Mouse (Mus musculus) stomach, embryonic 16.5 days (tissue): Measurements from ENCODE around the gene Tpr. TPM values are rescaled to one million over a fixed set of nuclear protein-coding genes. Genes with fewer than 3 reads are reported as not detected.

Source experiments
- ATAC-seq: fragments of 200-750 bp; cut with Nextera tagmentation; 2 replicates; pipeline ENCODE4 v1.8.0; 2017; ENCODE audit warnings: moderate number of reproducible peaks, moderate TSS enrichment; ENCODE audit not compliant: insufficient read depth, low FRiP score
- H3K27ac ChIP-seq: fragments of 300-500 bp; sonication (generic); 2 replicates; pipeline ENCODE4 v1.5.1; 2014; ENCODE audit warnings: low read length
- H3K27me3 ChIP-seq: fragments of 300-500 bp; sonication (generic); 2 replicates; pipeline ENCODE4 v1.6.1; 2014; ENCODE audit warnings: low read length, control low read depth, mixed read lengths; ENCODE audit not compliant: control insufficient read depth, insufficient read depth
- H3K36me3 ChIP-seq: fragments of 300-500 bp; sonication (generic); 2 replicates; pipeline ENCODE4 v1.6.1; 2014; ENCODE audit warnings: low read length; ENCODE audit not compliant: control insufficient read depth, insufficient read depth
- H3K4me1 ChIP-seq: fragments of 300-500 bp; sonication (generic); 2 replicates; pipeline ENCODE4 v1.6.1; 2014; ENCODE audit warnings: low read length, control low read depth, mixed read lengths; ENCODE audit not compliant: control insufficient read depth, insufficient read depth
- H3K4me2 ChIP-seq: fragments of 300-500 bp; sonication (generic); 2 replicates; pipeline ENCODE4 v1.6.1; 2014; ENCODE audit warnings: low read depth, low read length, mixed read lengths
- H3K4me3 ChIP-seq: fragments of 300-500 bp; sonication (generic); replicated peaks from 2 replicates; pipeline ENCODE4 v1.5.1; 2014; ENCODE audit warnings: mild to moderate bottlenecking, low read length
- H3K9ac ChIP-seq: fragments of 300-500 bp; sonication (generic); 2 replicates; pipeline ENCODE4 v1.6.1; 2014; ENCODE audit warnings: low read length
- H3K9me3 ChIP-seq: fragments of 300-500 bp; sonication (generic); replicated peaks from 2 replicates; pipeline ENCODE4 v1.6.1; 2016; ENCODE audit warnings: low read length, control low read depth; ENCODE audit not compliant: control insufficient read depth
- WGBS: fragments of 180-500 bp; shearing (Covaris S2); extraction: QIAGEN DNeasy Blood & Tissue Kit; methylation state at CpG from one replicate; pipeline ENCODE4 v1.1.7; 2014; 5-methylcytosine and 5-hydroxymethylcytosine counted together
- polyA plus RNA-seq: library from polyadenylated mRNA; unstranded; fragments of >200 nt; fragmentation: Nextera tagmentation; extraction: Ambion mirVana; gene quantifications from 2 replicates; pipeline ENCODE4 v1.2.1, GENCODE M21; 2015

Tpr gene
- polyA plus RNA-seq, 1 experiment from 2014 or later, result 129 TPM

- no peak for ATAC-seq
- Histone ChIP-seq H3K9me3 (no peaks in the 10 kb centered on the region), H3K36me3 (no peaks in the 10 kb centered on the region), H3K27ac (no peak overlapping the region), H3K27me3 (no peaks in the 10 kb centered on the region), H3K9ac (no peak overlapping the region), H3K4me3 (no peak overlapping the region), H3K4me2 (no peak overlapping the region), H3K4me1 (no peaks in the 10 kb centered on the region)
- 73% methylated on average over 7 of the region's 7 CpGs for WGBS
Measured at GRCm38 (mm10) chr1:150472525-150472924, 79.9 kb downstream of the Tpr start.

- Histone ChIP-seq H3K36me3 (no peaks in the 10 kb centered on the region), H3K4me2 (no peak overlapping the region), H3K27me3 (no peaks in the 10 kb centered on the region), H3K4me3 (no peak overlapping the region), H3K27ac (no peak overlapping the region), H3K9ac (no peak overlapping the region), H3K9me3 (no peaks in the 10 kb centered on the region), H3K4me1 (no peaks in the 10 kb centered on the region)
- ATAC-seq, result no peak
- WGBS, result 72% methylated on average over 5 of the region's 5 CpGs
Measured at GRCm38 (mm10) chr1:150480674-150481073, 88.0 kb downstream of the Tpr start.

GRCm38 (mm10) chr1:150489148-150489547, 96.5 kb downstream of the Tpr start:
- 91% methylated on average over 2 of the region's 2 CpGs for WGBS

GRCm38 (mm10) chr1:150496626-150497302, 104.1 kb downstream of the Tpr start:
- Histone ChIP-seq H3K4me1 (no peaks in the 10 kb centered on the region), H3K27ac (no peak overlapping the region), H3K4me2 (no peak overlapping the region), H3K27me3 (no peaks in the 10 kb centered on the region), H3K36me3 (no peaks in the 10 kb centered on the region), H3K4me3 (no peak overlapping the region), H3K9ac (no peak overlapping the region), H3K9me3 (0 out of 2 replicates have a peak, but pooled peaks cover 2% of the 10 kb centered on the region)
- WGBS, result 71% methylated on average over 6 of the region's 6 CpGs
- no peak for ATAC-seq

More at GRCm38 (mm10) chr1:150489148-150489547, 96.5 kb downstream of the Tpr start:
- Histone ChIP-seq H3K4me1 (no peaks in the 10 kb centered on the region), H3K9ac (no peak overlapping the region), H3K27ac (no peak overlapping the region), H3K4me3 (no peak overlapping the region), H3K4me2 (no peak overlapping the region), H3K36me3 (no peaks in the 10 kb centered on the region), H3K27me3 (no peaks in the 10 kb centered on the region), H3K9me3 (no peaks in the 10 kb centered on the region)
- ATAC-seq, result no peak

GRCm38 (mm10) chr1:150497690-150498089, 105.1 kb downstream of the Tpr start:
- Histone ChIP-seq H3K9me3 (0 out of 2 replicates have a peak, but pooled peaks cover 2% of the 10 kb centered on the region), H3K27ac (no peak overlapping the region), H3K4me2 (no peak overlapping the region), H3K4me3 (no peak overlapping the region), H3K4me1 (no peaks in the 10 kb centered on the region), H3K36me3 (no peaks in the 10 kb centered on the region), H3K9ac (no peak overlapping the region), H3K27me3 (no peaks in the 10 kb centered on the region)
- ATAC-seq, result no peak
- 60% methylated on average over 2 of the region's 2 CpGs for WGBS

GRCm38 (mm10) chr1:150498177-150498576, 105.5 kb downstream of the Tpr start:
- no peak overlapping the region for H3K27ac ChIP-seq
- H3K4me3 ChIP-seq, result no peak overlapping the region
- ATAC-seq, result no peak
- WGBS, result 74% methylated on average over 2 of the region's 2 CpGs
- H3K9me3 ChIP-seq, result 0 out of 2 replicates have a peak, but pooled peaks cover 2% of the 10 kb centered on the region
- H3K27me3 ChIP-seq, result no peaks in the 10 kb centered on the region
- no peak overlapping the region for H3K4me2 ChIP-seq
- H3K36me3 ChIP-seq, result no peaks in the 10 kb centered on the region
- no peak overlapping the region for H3K9ac ChIP-seq
- H3K4me1 ChIP-seq, result no peaks in the 10 kb centered on the region

Other genes with a start within 250 kb of the Tpr start
- not detected in 2 replicates for gene Pdc, start 73.4 kb upstream of the Tpr start, polyA plus RNA-seq
- 39.4 and 46.8 TPM in 2 replicates for gene Odr4, start 242 bp downstream of the Tpr start, polyA plus RNA-seq
- 0.51 and 0.53 TPM in 2 replicates for gene Prg4, start 73.3 kb downstream of the Tpr start, polyA plus RNA-seq